Mouse (Mus musculus): ENCODE measurements around the gene Olfr910. TPM values are rescaled to one million over a fixed set of nuclear protein-coding genes. Genes with fewer than 3 reads are reported as not detected.

The Olfr910 gene
- not detected in 2 replicates for polyA plus RNA-seq (2015; fragmentation: Nextera tagmentation; extraction: Ambion mirVana)

DNA sequence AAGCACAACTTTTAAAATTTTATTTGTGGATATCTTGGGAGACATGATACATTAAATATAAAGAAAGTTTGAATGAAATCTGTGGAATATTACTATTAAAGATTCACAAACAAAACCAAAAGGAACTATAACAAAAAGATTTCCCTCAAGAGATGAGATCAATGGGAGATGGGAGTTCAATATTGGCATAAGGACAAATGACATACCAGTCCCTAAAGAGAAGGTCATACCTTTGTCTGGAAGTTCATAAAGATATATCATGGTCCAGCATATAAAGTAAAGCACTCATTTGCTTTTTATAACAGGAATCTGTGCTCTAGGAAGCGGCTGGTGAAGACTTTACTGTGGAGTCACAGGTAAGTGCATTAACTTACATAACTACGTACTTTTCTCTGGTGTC lies at the start of gene Olfr910:
Olfr910 (plus strand) TSS at position 301 of the 400 bp plus-strand sequence.
- 85% methylated on average over 2 of the region's 2 CpGs for WGBS
- Histone ChIP-seq H3K27ac (ENCODE audit: low read length) (no peak within 1 kb of the TSS), H3K4me3 (ENCODE audit: low read length) (no peak within 1 kb of the TSS), H3K36me3 (ENCODE audit: control insufficient read depth, insufficient read depth) (no peaks in the 10 kb centered on the region), H3K4me2 (ENCODE audit: low read depth, low read length) (no peak within 1 kb of the TSS), H3K9me3 (replicated peaks; ENCODE audit: control insufficient read depth, low read length) (peaks cover 1% of the 10 kb centered on the region; the same call in 1 of the 2 replicates), H3K9ac (ENCODE audit: low read length) (no peak within 1 kb of the TSS), H3K27me3 (ENCODE audit: control insufficient read depth, insufficient read depth, low read length) (no peaks in the 10 kb centered on the region), H3K4me1 (ENCODE audit: control insufficient read depth, insufficient read depth, low read length) (no peaks in the 10 kb centered on the region)
- no peak for ATAC-seq (replicated peaks; ENCODE audit: extremely low read depth, insufficient read depth, low FRiP score)

DNA sequence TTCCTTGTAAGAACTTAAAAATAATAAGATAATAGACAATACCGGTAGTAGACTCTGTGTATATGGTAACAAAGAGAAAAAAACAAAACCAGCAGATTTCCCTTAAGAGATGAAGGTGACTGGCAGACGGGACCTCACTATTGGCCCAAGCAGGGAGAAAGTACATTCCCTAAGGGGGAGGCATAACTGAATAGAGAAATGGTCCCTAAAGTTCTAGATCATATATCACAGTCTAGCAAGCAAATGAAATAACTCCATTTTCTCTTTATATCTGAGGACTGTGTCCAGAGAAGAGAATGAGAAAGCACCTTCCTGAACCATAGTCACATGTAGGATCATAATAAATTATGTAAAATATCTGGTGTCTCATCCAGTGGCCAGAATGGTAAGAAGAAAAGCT lies 42.1 kb upstream of the Olfr910 start, which contains the start of gene Olfr907:
Olfr907 (plus strand) TSS at position 301 of the 400 bp plus-strand sequence.
- H3K4me2 ChIP-seq (ENCODE audit: low read depth, low read length) = no peak within 1 kb of the TSS
- H3K36me3 ChIP-seq (ENCODE audit: control insufficient read depth, insufficient read depth) = no peaks in the 10 kb centered on the region
- no peaks in the 10 kb centered on the region for H3K9me3 ChIP-seq (replicated peaks; ENCODE audit: control insufficient read depth, low read length)
- WGBS = 62% methylated on average over 2 of the region's 2 CpGs
- H3K27ac ChIP-seq (ENCODE audit: low read length) = no peak within 1 kb of the TSS
- ATAC-seq (replicated peaks; ENCODE audit: extremely low read depth, insufficient read depth, low FRiP score) = no peak
- H3K27me3 ChIP-seq (ENCODE audit: control insufficient read depth, insufficient read depth, low read length) = no peaks in the 10 kb centered on the region
- no peaks in the 10 kb centered on the region for H3K4me1 ChIP-seq (ENCODE audit: control insufficient read depth, insufficient read depth, low read length)
- no peak within 1 kb of the TSS for H3K9ac ChIP-seq (ENCODE audit: low read length)
- no peak within 1 kb of the TSS for H3K4me3 ChIP-seq (ENCODE audit: low read length)

DNA sequence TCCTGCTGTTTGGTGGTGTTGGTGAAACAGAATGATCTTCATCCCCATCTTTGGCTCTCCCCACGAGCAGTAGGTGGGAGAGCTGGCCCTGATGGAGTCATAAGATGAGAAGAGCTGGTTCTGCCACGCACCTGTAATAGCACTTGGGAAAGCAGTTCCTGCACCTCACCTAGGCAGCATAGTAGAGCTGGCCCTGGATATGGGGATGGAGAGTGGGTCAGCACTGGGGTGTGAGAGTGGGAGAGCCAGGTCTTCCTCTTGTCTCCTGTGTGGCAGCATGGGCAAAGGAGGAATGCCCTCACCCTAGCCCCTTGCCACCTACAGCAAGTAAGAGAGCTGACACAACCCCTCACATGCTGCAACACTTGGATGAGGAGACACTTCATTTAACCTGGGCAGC lies 25.3 kb upstream of the Olfr910 start:
- no peaks in the 10 kb centered on the region for H3K27me3 ChIP-seq (ENCODE audit: control insufficient read depth, insufficient read depth, low read length)
- no peak for ATAC-seq (replicated peaks; ENCODE audit: extremely low read depth, insufficient read depth, low FRiP score)
- no peak overlapping the region for H3K4me3 ChIP-seq (ENCODE audit: low read length)
- no peaks in the 10 kb centered on the region for H3K9me3 ChIP-seq (replicated peaks; ENCODE audit: control insufficient read depth, low read length)
- WGBS = 48% methylated on average over 2 of the region's 2 CpGs
- no peaks in the 10 kb centered on the region for H3K4me1 ChIP-seq (ENCODE audit: control insufficient read depth, insufficient read depth, low read length)
- no peak overlapping the region for H3K4me2 ChIP-seq (ENCODE audit: low read depth, low read length)
- H3K27ac ChIP-seq (ENCODE audit: low read length) = no peak overlapping the region
- no peak overlapping the region for H3K9ac ChIP-seq (ENCODE audit: low read length)
- no peaks in the 10 kb centered on the region for H3K36me3 ChIP-seq (ENCODE audit: control insufficient read depth, insufficient read depth)

DNA sequence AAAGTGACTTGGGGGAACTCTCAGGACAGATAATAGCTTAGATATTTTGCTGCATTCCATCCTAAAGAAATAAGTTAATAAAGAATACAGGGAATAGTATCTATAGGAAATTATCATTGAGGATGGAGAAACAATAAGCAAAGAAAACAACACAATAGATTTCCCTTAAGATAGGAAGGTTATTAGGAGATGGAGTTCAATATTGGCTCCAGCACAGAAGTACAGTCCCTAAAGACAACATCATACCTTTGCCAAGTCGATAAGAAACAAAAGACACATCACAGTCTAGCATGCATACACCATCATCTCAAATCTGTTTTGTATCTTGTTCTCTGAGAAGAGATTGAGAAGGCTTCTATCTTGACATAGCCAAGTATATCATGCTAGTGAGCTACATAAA lies 16.4 kb upstream of the Olfr910 start, which contains the start of gene Olfr911-ps1:
Olfr911-ps1 (plus strand) TSS at position 301 of the 400 bp plus-strand sequence.
- no peaks in the 10 kb centered on the region for H3K4me1 ChIP-seq (ENCODE audit: control insufficient read depth, insufficient read depth, low read length)
- no peak for ATAC-seq (replicated peaks; ENCODE audit: extremely low read depth, insufficient read depth, low FRiP score)
- no peaks in the 10 kb centered on the region for H3K36me3 ChIP-seq (ENCODE audit: control insufficient read depth, insufficient read depth)
- no peak within 1 kb of the TSS for H3K9ac ChIP-seq (ENCODE audit: low read length)
- 53% methylated on average over 1 of the region's 1 CpGs for WGBS
- H3K4me3 ChIP-seq (ENCODE audit: low read length) = no peak within 1 kb of the TSS
- no peaks in the 10 kb centered on the region for H3K27me3 ChIP-seq (ENCODE audit: control insufficient read depth, insufficient read depth, low read length)
- no peak within 1 kb of the TSS for H3K4me2 ChIP-seq (ENCODE audit: low read depth, low read length)
- H3K27ac ChIP-seq (ENCODE audit: low read length) = no peak within 1 kb of the TSS
- H3K9me3 ChIP-seq (replicated peaks; ENCODE audit: control insufficient read depth, low read length) = no peaks in the 10 kb centered on the region

DNA sequence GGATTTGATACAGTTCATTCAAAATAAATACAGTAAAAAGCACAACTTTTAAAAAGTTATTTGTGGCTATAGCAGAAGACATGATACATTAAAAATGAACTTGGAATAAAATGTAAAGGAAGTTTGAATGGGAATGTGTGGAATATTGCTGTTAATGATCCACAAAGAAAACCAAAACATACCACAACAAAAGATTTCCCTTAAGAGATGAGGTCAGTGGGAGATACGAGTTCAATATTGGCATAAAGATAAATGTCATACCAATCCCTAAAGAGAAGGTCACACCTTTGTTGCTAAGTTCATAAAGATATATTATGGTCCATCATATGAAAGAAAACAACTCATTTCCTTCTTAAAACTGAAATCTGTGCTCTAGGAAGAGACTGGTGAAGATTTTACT lies 42.2 kb downstream of the Olfr910 start, which contains the start of gene Olfr912:
Olfr912 (plus strand) TSS at position 301 of the 400 bp plus-strand sequence.
- Histone ChIP-seq H3K27ac (ENCODE audit: low read length) (no peak within 1 kb of the TSS), H3K36me3 (ENCODE audit: control insufficient read depth, insufficient read depth) (no peaks in the 10 kb centered on the region), H3K9ac (ENCODE audit: low read length) (no peak within 1 kb of the TSS), H3K27me3 (ENCODE audit: control insufficient read depth, insufficient read depth, low read length) (no peaks in the 10 kb centered on the region), H3K9me3 (replicated peaks; ENCODE audit: control insufficient read depth, low read length) (no peaks in the 10 kb centered on the region), H3K4me2 (ENCODE audit: low read depth, low read length) (no peak within 1 kb of the TSS), H3K4me1 (ENCODE audit: control insufficient read depth, insufficient read depth, low read length) (no peaks in the 10 kb centered on the region), H3K4me3 (ENCODE audit: low read length) (no peak within 1 kb of the TSS)
- no peak for ATAC-seq (replicated peaks; ENCODE audit: extremely low read depth, insufficient read depth, low FRiP score)
- 50% methylated on average over 1 of the region's 1 CpGs for WGBS

Other genes with a start within 250 kb of the Olfr910 start
- gene Olfr896-ps1, start 246.7 kb upstream of the Olfr910 start, polyA plus RNA-seq (2015; fragmentation: Nextera tagmentation; extraction: Ambion mirVana) = not detected in 2 replicates
- gene Olfr25, start 208.8 kb upstream of the Olfr910 start, polyA plus RNA-seq (2015; fragmentation: Nextera tagmentation; extraction: Ambion mirVana) = not detected in 2 replicates
- not detected in 2 replicates for gene Olfr898, start 189.4 kb upstream of the Olfr910 start, polyA plus RNA-seq (2015; fragmentation: Nextera tagmentation; extraction: Ambion mirVana)
- gene Olfr250, start 171.0 kb upstream of the Olfr910 start, polyA plus RNA-seq (2015; fragmentation: Nextera tagmentation; extraction: Ambion mirVana) = not detected in 2 replicates
- not detected in 2 replicates for gene Olfr251, start 160.8 kb upstream of the Olfr910 start, polyA plus RNA-seq (2015; fragmentation: Nextera tagmentation; extraction: Ambion mirVana)
- gene Olfr147, start 136.2 kb upstream of the Olfr910 start, polyA plus RNA-seq (2015; fragmentation: Nextera tagmentation; extraction: Ambion mirVana) = not detected in 2 replicates
- not detected in 2 replicates for gene Olfr901, start 108.4 kb upstream of the Olfr910 start, polyA plus RNA-seq (2015; fragmentation: Nextera tagmentation; extraction: Ambion mirVana)
- gene Olfr902, start 90.2 kb upstream of the Olfr910 start, polyA plus RNA-seq (2015; fragmentation: Nextera tagmentation; extraction: Ambion mirVana) = not detected in 2 replicates
- gene Olfr904, start 74.7 kb upstream of the Olfr910 start, polyA plus RNA-seq (2015; fragmentation: Nextera tagmentation; extraction: Ambion mirVana) = not detected in 2 replicates
- gene Olfr905, start 66.7 kb upstream of the Olfr910 start, polyA plus RNA-seq (2015; fragmentation: Nextera tagmentation; extraction: Ambion mirVana) = not detected in 2 replicates
- gene Olfr906, start 50.8 kb upstream of the Olfr910 start, polyA plus RNA-seq (2015; fragmentation: Nextera tagmentation; extraction: Ambion mirVana) = not detected in 2 replicates
- not detected in 2 replicates for gene Olfr907, start 42.0 kb upstream of the Olfr910 start, polyA plus RNA-seq (2015; fragmentation: Nextera tagmentation; extraction: Ambion mirVana)
- not detected in 2 replicates for gene Olfr911-ps1, start 16.3 kb upstream of the Olfr910 start, polyA plus RNA-seq (2015; fragmentation: Nextera tagmentation; extraction: Ambion mirVana)
- gene Olfr912, start 42.3 kb downstream of the Olfr910 start, polyA plus RNA-seq (2015; fragmentation: Nextera tagmentation; extraction: Ambion mirVana) = not detected in 2 replicates
- not detected in 2 replicates for gene Olfr913, start 54.9 kb downstream of the Olfr910 start, polyA plus RNA-seq (2015; fragmentation: Nextera tagmentation; extraction: Ambion mirVana)
- gene Olfr914, start 67.3 kb downstream of the Olfr910 start, polyA plus RNA-seq (2015; fragmentation: Nextera tagmentation; extraction: Ambion mirVana) = not detected in 2 replicates
- not detected in 2 replicates for gene Olfr916, start 122.0 kb downstream of the Olfr910 start, polyA plus RNA-seq (2015; fragmentation: Nextera tagmentation; extraction: Ambion mirVana)
- not detected in 2 replicates for gene Olfr917, start 128.0 kb downstream of the Olfr910 start, polyA plus RNA-seq (2015; fragmentation: Nextera tagmentation; extraction: Ambion mirVana)
- gene Olfr918, start 136.8 kb downstream of the Olfr910 start, polyA plus RNA-seq (2015; fragmentation: Nextera tagmentation; extraction: Ambion mirVana) = not detected in 2 replicates
- gene Olfr919, start 165.8 kb downstream of the Olfr910 start, polyA plus RNA-seq (2015; fragmentation: Nextera tagmentation; extraction: Ambion mirVana) = not detected in 2 replicates
- 21.3 and 26.2 TPM in 2 replicates for gene Vwa5a, start 180.4 kb downstream of the Olfr910 start, polyA plus RNA-seq (2015; fragmentation: Nextera tagmentation; extraction: Ambion mirVana)
- 0.06 and 0.07 TPM in 2 replicates for gene Olfr920, start 214.4 kb downstream of the Olfr910 start, polyA plus RNA-seq (2015; fragmentation: Nextera tagmentation; extraction: Ambion mirVana)
- not detected in 2 replicates for gene Olfr921, start 235.2 kb downstream of the Olfr910 start, polyA plus RNA-seq (2015; fragmentation: Nextera tagmentation; extraction: Ambion mirVana)